Mouse (Mus musculus) brain, embryonic 14.5 days (tissue): ENCODE measurements at regions not wholly inside any gene's neighbourhood (a gene's known extent, or its start where the extent isn't known, plus 50 kb on each side); places are given as distances from the start of the nearest gene placed in this dataset.

Experiments
- CTCF ChIP-seq: fragments of 200-500 bp; IDR thresholded peaks from 2 replicates; pipeline ENCODE4 v1.5.1; 2012; ENCODE audit warnings: inconsistent platforms, mild to moderate bottlenecking, moderate library complexity, borderline replicate concordance; ENCODE audit not compliant: insufficient read depth, insufficient read length; ENCODE audit errors: extremely low read depth
- POLR2A ChIP-seq: fragments of 200-500 bp; IDR thresholded peaks from 2 replicates; pipeline ENCODE4 v1.6.1; 2012; ENCODE audit warnings: mild to moderate bottlenecking, inconsistent platforms, borderline replicate concordance; ENCODE audit not compliant: poor library complexity, insufficient read depth, insufficient read length, severe bottlenecking; ENCODE audit errors: extremely low read depth

DNA sequence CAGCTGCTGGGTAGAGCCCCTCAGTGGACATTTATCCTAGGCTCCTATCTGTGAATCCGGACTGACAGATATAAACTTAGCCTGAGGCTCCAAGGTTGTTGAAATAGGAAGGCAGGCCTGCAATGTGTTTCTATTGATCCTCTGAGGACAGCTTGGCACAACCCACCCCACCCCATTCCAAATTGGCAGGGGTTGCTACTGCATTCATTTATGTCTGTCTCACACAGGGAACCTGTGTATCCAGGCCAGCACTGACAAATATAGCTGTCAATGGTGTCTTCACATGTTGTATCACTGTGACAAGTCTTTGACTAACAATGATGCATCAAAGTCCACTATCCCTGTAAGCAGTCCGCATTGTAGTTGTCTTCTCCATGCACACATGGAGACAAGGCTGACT lies 339.3 kb upstream of the Gnpda2 start:
- TF ChIP-seq CTCF (no peak), POLR2A (no peak)
